Mouse (Mus musculus) thymus, postnatal 4 days (tissue): ENCODE data around the gene Dnaja2.

Experiments used
- DNase-seq: peaks from one replicate; pipeline ENCODE4 v3.0.0; 2021

Dnaja2 gene

GRCm38 (mm10) chr8:85498577-85498976 is 56.6 kb downstream of the Dnaja2 start:
- no peak for DNase-seq

GRCm38 (mm10) chr8:85496778-85497177 is 58.4 kb downstream of the Dnaja2 start:
- no peak for DNase-seq

GRCm38 (mm10) chr8:85496125-85496524 is 59.0 kb downstream of the Dnaja2 start:
- no peak for DNase-seq

- peak; percentile 53 for DNase-seq
These were observed 61.9 kb downstream of the Dnaja2 start for GRCm38 (mm10) chr8:85492940-85493931.

GRCm38 (mm10) chr8:85492125-85492875 is 62.8 kb downstream of the Dnaja2 start, which contains the start of gene Gpt2:
Gene Gpt2, plus strand, starts transcription at chr8:85492576.
- DNase-seq, result peak; percentile 89

- DNase-seq, result peak; percentile 22
These were observed 65.6 kb downstream of the Dnaja2 start for GRCm38 (mm10) chr8:85489546-85489945.

- DNase-seq, result no peak
These were observed 66.5 kb downstream of the Dnaja2 start for GRCm38 (mm10) chr8:85488631-85489030.

GRCm38 (mm10) chr8:85487906-85488620 is 67.1 kb downstream of the Dnaja2 start:
- no peak for DNase-seq
